Mouse (Mus musculus): ENCODE results near the gene Sirt1.
"Not testable (repeated sequence)": the region's sequence is repeated elsewhere in the genome, so short reads cannot be mapped to it uniquely, and the experiment has no call there.

Sirt1 gene

GRCm38 (mm10) chr10:63386991-63387390 is 5.5 kb upstream of the Sirt1 start:
- no peak for DNase-seq

GRCm38 (mm10) chr10:63386444-63386843 is 4.9 kb upstream of the Sirt1 start:
- peak; percentile 95 to 96 for DNase-seq

GRCm38 (mm10) chr10:63385897-63386296 is 4.4 kb upstream of the Sirt1 start:
- not testable (repeated sequence) for DNase-seq

- peak; percentile 93 for DNase-seq
Observed at GRCm38 (mm10) chr10:63382372-63383279, 1.1 kb upstream of the Sirt1 start, which contains the start of gene Dnajc12. TSS of gene Dnajc12 (plus strand) at chr10:63382443.

- DNase-seq = no peak
Observed at GRCm38 (mm10) chr10:63378948-63379680, 2.4 kb downstream of the Sirt1 start.

- DNase-seq = peak; percentile 71 to 81
Observed at GRCm38 (mm10) chr10:63377468-63377867, 4.0 kb downstream of the Sirt1 start.

- DNase-seq = no peak
Observed at GRCm38 (mm10) chr10:63376303-63376702, 5.2 kb downstream of the Sirt1 start.

- DNase-seq = no peak
Observed at GRCm38 (mm10) chr10:63368041-63368440, 13.5 kb downstream of the Sirt1 start.

GRCm38 (mm10) chr10:63367386-63367785 is 14.1 kb downstream of the Sirt1 start:
- DNase-seq = no peak

GRCm38 (mm10) chr10:63365918-63366455 is 15.5 kb downstream of the Sirt1 start:
- DNase-seq = no peak

- no peak for DNase-seq
Observed at GRCm38 (mm10) chr10:63360502-63360901, 21.0 kb downstream of the Sirt1 start.

GRCm38 (mm10) chr10:63352111-63352510 is 29.4 kb downstream of the Sirt1 start:
- DNase-seq = no peak

GRCm38 (mm10) chr10:63351099-63351498 is 30.4 kb downstream of the Sirt1 start:
- not testable (repeated sequence) for DNase-seq

- DNase-seq = no peak
Observed at GRCm38 (mm10) chr10:63350666-63351065, 30.8 kb downstream of the Sirt1 start.

- no peak for DNase-seq
Observed at GRCm38 (mm10) chr10:63348291-63348690, 33.2 kb downstream of the Sirt1 start.

- DNase-seq = no peak
Observed at GRCm38 (mm10) chr10:63344751-63345150, 36.8 kb downstream of the Sirt1 start.

GRCm38 (mm10) chr10:63341351-63341750 is 40.2 kb downstream of the Sirt1 start:
- DNase-seq = no peak

- peak; percentile 96 to 97 for DNase-seq
Observed at GRCm38 (mm10) chr10:63338914-63339643, 42.4 kb downstream of the Sirt1 start.

- DNase-seq = peak; percentile 75 to 78
Observed at GRCm38 (mm10) chr10:63337951-63338836, 43.3 kb downstream of the Sirt1 start.

- DNase-seq = no peak
Observed at GRCm38 (mm10) chr10:63337326-63337725, 44.2 kb downstream of the Sirt1 start.

GRCm38 (mm10) chr10:63336901-63337300 is 44.6 kb downstream of the Sirt1 start:
- no peak for DNase-seq

- DNase-seq = no peak
Observed at GRCm38 (mm10) chr10:63327091-63327490, 54.4 kb downstream of the Sirt1 start.
